Mouse (Mus musculus): ENCODE data around the gene Dis3l2. TPM values are rescaled to one million over a fixed set of nuclear protein-coding genes. Genes with fewer than 3 reads are reported as not detected.

The Dis3l2 gene
- polyA plus RNA-seq, 1 experiment, result 7.5 TPM

GRCm38 (mm10) chr1:86994023-86994422, 290.4 kb downstream of the Dis3l2 start:
- Histone ChIP-seq H3K4me1 (ENCODE audit: control insufficient read depth, insufficient read depth, low read length) (no peaks in the 10 kb centered on the region), H3K4me3 (replicated peaks; ENCODE audit: control insufficient read depth, low read depth, low read length) (no peak overlapping the region), H3K27ac (ENCODE audit: control insufficient read depth, insufficient read depth, low read depth, low read length, poor library complexity) (no peak overlapping the region)
- TF ChIP-seq CTCF (IDR thresholded peaks at IDR 0.05; ENCODE audit: control insufficient read depth, insufficient read depth, low read length) (no peak), POLR2A (IDR thresholded peaks at IDR 0.05; ENCODE audit: borderline replicate concordance, control insufficient read depth, low read depth, low read length) (no peak)

- Histone ChIP-seq H3K4me3 (replicated peaks; ENCODE audit: control insufficient read depth, low read depth, low read length) (no peak overlapping the region), H3K4me1 (ENCODE audit: control insufficient read depth, insufficient read depth, low read length) (no peaks in the 10 kb centered on the region), H3K27ac (ENCODE audit: control insufficient read depth, insufficient read depth, low read depth, low read length, poor library complexity) (no peak overlapping the region)
- TF ChIP-seq POLR2A (IDR thresholded peaks at IDR 0.05; ENCODE audit: borderline replicate concordance, control insufficient read depth, low read depth, low read length) (no peak), CTCF (IDR thresholded peaks at IDR 0.05; ENCODE audit: control insufficient read depth, insufficient read depth, low read length) (no peak)
- 81% methylated on average over 2 of the region's 2 CpGs for WGBS
Observed at GRCm38 (mm10) chr1:86998051-86998450, 294.4 kb downstream of the Dis3l2 start.

- H3K4me3 ChIP-seq (replicated peaks; ENCODE audit: control insufficient read depth, low read depth, low read length), result no peak overlapping the region
- WGBS, result 81% methylated on average over 5 of the region's 5 CpGs
- no peak for TF ChIP-seq CTCF (IDR thresholded peaks at IDR 0.05; ENCODE audit: control insufficient read depth, insufficient read depth, low read length)
- no peak for TF ChIP-seq POLR2A (IDR thresholded peaks at IDR 0.05; ENCODE audit: borderline replicate concordance, control insufficient read depth, low read depth, low read length)
- no peaks in the 10 kb centered on the region for H3K4me1 ChIP-seq (ENCODE audit: control insufficient read depth, insufficient read depth, low read length)
- H3K27ac ChIP-seq (ENCODE audit: control insufficient read depth, insufficient read depth, low read depth, low read length, poor library complexity), result no peak overlapping the region
Observed at GRCm38 (mm10) chr1:87001365-87001764, 297.8 kb downstream of the Dis3l2 start.

GRCm38 (mm10) chr1:87002545-87003168, 299.0 kb downstream of the Dis3l2 start:
- no peak for TF ChIP-seq CTCF (IDR thresholded peaks at IDR 0.05; ENCODE audit: control insufficient read depth, insufficient read depth, low read length)
- TF ChIP-seq POLR2A (IDR thresholded peaks at IDR 0.05; ENCODE audit: borderline replicate concordance, control insufficient read depth, low read depth, low read length), result no peak

GRCm38 (mm10) chr1:87003169-87003552, 299.6 kb downstream of the Dis3l2 start:
- H3K4me1 ChIP-seq (ENCODE audit: control insufficient read depth, insufficient read depth, low read length), result no peaks in the 10 kb centered on the region
- WGBS, result 82% methylated on average over 2 of the region's 2 CpGs
- H3K4me3 ChIP-seq (replicated peaks; ENCODE audit: control insufficient read depth, low read depth, low read length), result no peak overlapping the region
- no peak overlapping the region for H3K27ac ChIP-seq (ENCODE audit: control insufficient read depth, insufficient read depth, low read depth, low read length, poor library complexity)
- TF ChIP-seq CTCF (IDR thresholded peaks at IDR 0.05; ENCODE audit: control insufficient read depth, insufficient read depth, low read length) (no peak), POLR2A (IDR thresholded peaks at IDR 0.05; ENCODE audit: borderline replicate concordance, control insufficient read depth, low read depth, low read length) (no peak)

More at GRCm38 (mm10) chr1:87002545-87003168, 299.0 kb downstream of the Dis3l2 start:
- Histone ChIP-seq H3K4me3 (replicated peaks; ENCODE audit: control insufficient read depth, low read depth, low read length) (no peak overlapping the region), H3K27ac (ENCODE audit: control insufficient read depth, insufficient read depth, low read depth, low read length, poor library complexity) (no peak overlapping the region), H3K4me1 (ENCODE audit: control insufficient read depth, insufficient read depth, low read length) (no peaks in the 10 kb centered on the region)
- 86% methylated on average over 9 of the region's 9 CpGs for WGBS

GRCm38 (mm10) chr1:87006425-87006824, 302.8 kb downstream of the Dis3l2 start:
- Histone ChIP-seq H3K4me3 (replicated peaks; ENCODE audit: control insufficient read depth, low read depth, low read length) (no peak overlapping the region), H3K27ac (ENCODE audit: control insufficient read depth, insufficient read depth, low read depth, low read length, poor library complexity) (no peak overlapping the region), H3K4me1 (ENCODE audit: control insufficient read depth, insufficient read depth, low read length) (no peaks in the 10 kb centered on the region)
- WGBS, result 40% methylated on average over 1 of the region's 1 CpGs
- TF ChIP-seq POLR2A (IDR thresholded peaks at IDR 0.05; ENCODE audit: borderline replicate concordance, control insufficient read depth, low read depth, low read length) (no peak), CTCF (IDR thresholded peaks at IDR 0.05; ENCODE audit: control insufficient read depth, insufficient read depth, low read length) (no peak)

- Histone ChIP-seq H3K4me3 (replicated peaks; ENCODE audit: control insufficient read depth, low read depth, low read length) (no peak overlapping the region), H3K27ac (ENCODE audit: control insufficient read depth, insufficient read depth, low read depth, low read length, poor library complexity) (no peak overlapping the region), H3K4me1 (ENCODE audit: control insufficient read depth, insufficient read depth, low read length) (no peaks in the 10 kb centered on the region)
- WGBS, result 80% methylated on average over 1 of the region's 1 CpGs
- TF ChIP-seq CTCF (IDR thresholded peaks at IDR 0.05; ENCODE audit: control insufficient read depth, insufficient read depth, low read length) (no peak), POLR2A (IDR thresholded peaks at IDR 0.05; ENCODE audit: borderline replicate concordance, control insufficient read depth, low read depth, low read length) (no peak)
Observed at GRCm38 (mm10) chr1:87008211-87008610, 304.6 kb downstream of the Dis3l2 start.

- no peak overlapping the region for H3K4me3 ChIP-seq (replicated peaks; ENCODE audit: control insufficient read depth, low read depth, low read length)
- H3K27ac ChIP-seq (ENCODE audit: control insufficient read depth, insufficient read depth, low read depth, low read length, poor library complexity), result no peak overlapping the region
- 78% methylated on average over 3 of the region's 3 CpGs for WGBS
- H3K4me1 ChIP-seq (ENCODE audit: control insufficient read depth, insufficient read depth, low read length), result no peaks in the 10 kb centered on the region
- TF ChIP-seq POLR2A (IDR thresholded peaks at IDR 0.05; ENCODE audit: borderline replicate concordance, control insufficient read depth, low read depth, low read length) (no peak), CTCF (IDR thresholded peaks at IDR 0.05; ENCODE audit: control insufficient read depth, insufficient read depth, low read length) (no peak)
Observed at GRCm38 (mm10) chr1:87009156-87009555, 305.5 kb downstream of the Dis3l2 start.

All from bone marrow, adult 2 months (tissue).